ENCODE assay signal across 17 mouse cellular contexts in genomic region chr8:12956941-12957340, GRCm38 (mm10).
DNase-seq lines count a peak whose midpoint lies in the region; ATAC-seq and TF ChIP-seq lines count a peak whose summit lies in the region.
"Had no signal": no experiment of that assay in that cellular context is flagged by ENCODE, and none has a peak within 500 bp of the region (broad histone marks: within the 10 kb centered on the region; RNA-seq: fewer than 3 reads in every experiment).

No protein-coding gene starts in this region.

- WGBS in forebrain, embryonic 12.5 days = 71% methylated on average over 5 of the region's 5 CpGs
- 79% methylated on average over 5 of the region's 5 CpGs for WGBS in forebrain, embryonic 10.5 days
- 68% methylated on average over 5 of the region's 5 CpGs for WGBS in embryonic facial prominence, embryonic 10.5 days
- WGBS in hindbrain, embryonic 12.5 days = 63% methylated on average over 5 of the region's 5 CpGs
- 57% methylated on average over 5 of the region's 5 CpGs for WGBS in lung, adult 2 months

- H3K27ac ChIP-seq in forebrain, embryonic 12.5 days = no peak overlapping the region
- H3K27ac ChIP-seq in forebrain, embryonic 10.5 days = no peak overlapping the region; the same call in 1 of the 2 replicates
- H3K27ac ChIP-seq in embryonic facial prominence, embryonic 10.5 days (replicated peaks) = peak overlapping the region; percentile 48; the same call in 1 of the 2 replicates
- peak overlapping the region; percentile 8; the same call in 1 of the 2 replicates for H3K27ac ChIP-seq in hindbrain, embryonic 12.5 days
- H3K27ac ChIP-seq: embryonic facial prominence, embryonic 13.5 days; liver, embryonic 15.5 days had no signal

- no peak overlapping the region for H3K4me3 ChIP-seq in forebrain, embryonic 12.5 days (replicated peaks)
- no peak overlapping the region for H3K4me3 ChIP-seq in forebrain, embryonic 10.5 days
- H3K4me3 ChIP-seq in embryonic facial prominence, embryonic 10.5 days = no peak overlapping the region
- no peak overlapping the region for H3K4me3 ChIP-seq in hindbrain, embryonic 12.5 days
- no peak overlapping the region for H3K4me3 ChIP-seq in lung, adult 2 months (replicated peaks; ENCODE audit: extremely low read depth, low read depth, low read length)
- H3K4me3 ChIP-seq: embryonic facial prominence, embryonic 13.5 days; liver, embryonic 15.5 days had no signal

- DNase-seq in forebrain, embryonic 10.5 days (ENCODE audit: extremely low spot score, low spot score) = no peak
- peak; percentile 27 for DNase-seq in embryonic facial prominence, embryonic 10.5 days (ENCODE audit: low spot score)
- peak; percentile 67 for DNase-seq in retina, postnatal 1 day
- DNase-seq in lung, adult 2 months = no peak
- no peak for DNase-seq in heart, postnatal 14 days
- no peak for DNase-seq in yolk sac, embryonic 10.5 days (ENCODE audit: low spot score)
- DNase-seq: adrenal gland, postnatal 36 days; cerebellum, postnatal 14 days; gastrocnemius, postnatal 14 days; kidney, adult 11 months; kidney, postnatal 36 days had no signal

- no peak for TF ChIP-seq CTCF in lung, adult 2 months (IDR thresholded peaks at IDR 0.05; ENCODE audit: insufficient read depth, low read length)

- H3K9ac ChIP-seq in forebrain, embryonic 12.5 days = no peak overlapping the region
- H3K9ac ChIP-seq in hindbrain, embryonic 12.5 days = no peak overlapping the region
- H3K9ac ChIP-seq: embryonic facial prominence, embryonic 13.5 days; liver, embryonic 15.5 days had no signal

- peaks cover 52% of the 10 kb centered on the region for H3K4me1 ChIP-seq in forebrain, embryonic 12.5 days
- peaks cover 73% of the 10 kb centered on the region for H3K4me1 ChIP-seq in forebrain, embryonic 10.5 days
- H3K4me1 ChIP-seq in embryonic facial prominence, embryonic 10.5 days = peaks cover 76% of the 10 kb centered on the region
- H3K4me1 ChIP-seq in hindbrain, embryonic 12.5 days = peaks cover 60% of the 10 kb centered on the region
- no peaks in the 10 kb centered on the region for H3K4me1 ChIP-seq in lung, adult 2 months (ENCODE audit: control insufficient read depth, insufficient read depth, low read length)

- no peaks in the 10 kb centered on the region for H3K9me3 ChIP-seq in forebrain, embryonic 12.5 days
- no peaks in the 10 kb centered on the region for H3K9me3 ChIP-seq in forebrain, embryonic 10.5 days
- H3K9me3 ChIP-seq in embryonic facial prominence, embryonic 10.5 days = no peaks in the 10 kb centered on the region
- no peaks in the 10 kb centered on the region for H3K9me3 ChIP-seq in hindbrain, embryonic 12.5 days (replicated peaks)
- H3K9me3 ChIP-seq: embryonic facial prominence, embryonic 13.5 days; liver, embryonic 15.5 days had no signal

- no peak for TF ChIP-seq POLR2A in lung, adult 2 months (IDR thresholded peaks at IDR 0.05; ENCODE audit: borderline replicate concordance, extremely low read depth, low read depth, low read length)

- ATAC-seq in forebrain, embryonic 12.5 days (ENCODE audit: low FRiP score) = 0 out of 2 replicates have a peak, but pooled peaks have one; percentile 30
- ATAC-seq in hindbrain, embryonic 12.5 days (ENCODE audit: low FRiP score) = no peak
- ATAC-seq: activated CD4-positive, CD25-positive, alpha-beta regulatory T cell, adult 4 months had no signal

- peaks cover 6% of the 10 kb centered on the region; the same call in 1 of the 2 replicates for H3K36me3 ChIP-seq in forebrain, embryonic 12.5 days (replicated peaks)
- H3K36me3 ChIP-seq in forebrain, embryonic 10.5 days (replicated peaks) = peaks cover 11% of the 10 kb centered on the region; the same call in 1 of the 2 replicates
- H3K36me3 ChIP-seq in embryonic facial prominence, embryonic 10.5 days (replicated peaks) = peaks cover 10% of the 10 kb centered on the region; the same call in 1 of the 2 replicates
- peaks cover 17% of the 10 kb centered on the region; the same call in 1 of the 2 replicates for H3K36me3 ChIP-seq in hindbrain, embryonic 12.5 days
- H3K36me3 ChIP-seq: liver, embryonic 15.5 days had no signal

- H3K27me3 ChIP-seq in forebrain, embryonic 12.5 days = no peaks in the 10 kb centered on the region
- H3K27me3 ChIP-seq in forebrain, embryonic 10.5 days (ENCODE audit: poor library complexity, severe bottlenecking) = no peaks in the 10 kb centered on the region
- H3K27me3 ChIP-seq in embryonic facial prominence, embryonic 10.5 days (replicated peaks; ENCODE audit: low read depth, poor library complexity, severe bottlenecking) = no peaks in the 10 kb centered on the region
- no peaks in the 10 kb centered on the region for H3K27me3 ChIP-seq in hindbrain, embryonic 12.5 days
- H3K27me3 ChIP-seq: embryonic facial prominence, embryonic 13.5 days; liver, embryonic 15.5 days had no signal

- no peak overlapping the region for H3K4me2 ChIP-seq in forebrain, embryonic 12.5 days
- no peak overlapping the region for H3K4me2 ChIP-seq in hindbrain, embryonic 12.5 days (replicated peaks)
- H3K4me2 ChIP-seq: embryonic facial prominence, embryonic 13.5 days; liver, embryonic 15.5 days; midbrain, embryonic 11.5 days had no signal

- intact Hi-C loops in heart, postnatal 14 days (cut with DNase I) = no loop called here

Comparison
In these comparisons a context has a peak if more than half of its experiments do, and no peak if none do; other contexts are left out.
1. H3K27ac ChIP-seq: peak in embryonic facial prominence, embryonic 10.5 days (single experiment) and hindbrain, embryonic 12.5 days (single experiment); none in forebrain, embryonic 12.5 days (single experiment) and forebrain, embryonic 10.5 days (single experiment).
2. DNase-seq: peak in embryonic facial prominence, embryonic 10.5 days (single experiment) and retina, postnatal 1 day (single experiment); none in forebrain, embryonic 10.5 days (single experiment), lung, adult 2 months (single experiment), heart, postnatal 14 days (0 of 2) and yolk sac, embryonic 10.5 days (single experiment).